ENCODE assay signal across 29 mouse cellular contexts in genomic region chr13:89986087-89986486, GRCm38 (mm10).
A peak's percentile ranks its signal among the peaks of the same experiment; 100 is the strongest.
DNase-seq lines count a peak whose midpoint lies in the region; ATAC-seq and TF ChIP-seq lines count a peak whose summit lies in the region.
"Had no signal": no experiment of that assay in that cellular context is flagged by ENCODE, and none has a peak within 500 bp of the region (broad histone marks: within the 10 kb centered on the region; RNA-seq: fewer than 3 reads in every experiment).

No protein-coding gene starts in this region.

- no peak overlapping the region for H3K4me3 ChIP-seq in forebrain, embryonic 11.5 days (ENCODE audit: low read depth, low read length)
- H3K4me3 ChIP-seq in forebrain, postnatal 0 days (ENCODE audit: low read depth, low read length): no peak overlapping the region
- no peak overlapping the region for H3K4me3 ChIP-seq in forebrain, embryonic 14.5 days (ENCODE audit: low read depth, low read length)
- H3K4me3 ChIP-seq: embryonic facial prominence, embryonic 12.5 days; embryonic facial prominence, embryonic 15.5 days; heart, adult 2 months; heart, embryonic 10.5 days; heart, embryonic 13.5 days had no signal

- H3K36me3 ChIP-seq in forebrain, embryonic 11.5 days (ENCODE audit: control insufficient read depth, insufficient read depth, low read length): no peaks in the 10 kb centered on the region
- H3K36me3 ChIP-seq in forebrain, postnatal 0 days (ENCODE audit: insufficient read depth): no peaks in the 10 kb centered on the region
- no peaks in the 10 kb centered on the region for H3K36me3 ChIP-seq in forebrain, embryonic 14.5 days (ENCODE audit: control insufficient read depth, insufficient read depth, low read length)
- H3K36me3 ChIP-seq: embryonic facial prominence, embryonic 12.5 days; embryonic facial prominence, embryonic 15.5 days; heart, embryonic 10.5 days; heart, embryonic 13.5 days had no signal

- H3K4me2 ChIP-seq in forebrain, embryonic 11.5 days (ENCODE audit: low read depth, low read length, severe bottlenecking): no peak overlapping the region
- no peak overlapping the region for H3K4me2 ChIP-seq in forebrain, postnatal 0 days (ENCODE audit: low read depth)
- H3K4me2 ChIP-seq in forebrain, embryonic 14.5 days (ENCODE audit: low read length): no peak overlapping the region
- H3K4me2 ChIP-seq: embryonic facial prominence, embryonic 12.5 days; embryonic facial prominence, embryonic 15.5 days; heart, embryonic 13.5 days; hindbrain, embryonic 14.5 days had no signal

- H3K4me1 ChIP-seq in forebrain, embryonic 11.5 days (replicated peaks; ENCODE audit: control insufficient read depth, insufficient read depth, low read length): no peaks in the 10 kb centered on the region
- H3K4me1 ChIP-seq in forebrain, postnatal 0 days (ENCODE audit: insufficient read depth): no peaks in the 10 kb centered on the region
- peaks cover 5% of the 10 kb centered on the region for H3K4me1 ChIP-seq in forebrain, embryonic 14.5 days (ENCODE audit: control insufficient read depth, insufficient read depth, low read length)
- H3K4me1 ChIP-seq: embryonic facial prominence, embryonic 12.5 days; embryonic facial prominence, embryonic 15.5 days; heart, embryonic 10.5 days; heart, embryonic 13.5 days had no signal

- no peaks in the 10 kb centered on the region for H3K9me3 ChIP-seq in forebrain, embryonic 11.5 days (ENCODE audit: control insufficient read depth, low read length)
- no peaks in the 10 kb centered on the region for H3K9me3 ChIP-seq in forebrain, postnatal 0 days (ENCODE audit: low read length)
- no peaks in the 10 kb centered on the region for H3K9me3 ChIP-seq in forebrain, embryonic 14.5 days (replicated peaks; ENCODE audit: control insufficient read depth, low read length)
- H3K9me3 ChIP-seq: embryonic facial prominence, embryonic 12.5 days; embryonic facial prominence, embryonic 15.5 days; G1E; heart, embryonic 10.5 days; heart, embryonic 13.5 days had no signal

- H3K27ac ChIP-seq in forebrain, embryonic 11.5 days (ENCODE audit: low read depth, low read length): no peak overlapping the region
- no peak overlapping the region for H3K27ac ChIP-seq in forebrain, postnatal 0 days (ENCODE audit: low read depth, low read length)
- no peak overlapping the region for H3K27ac ChIP-seq in forebrain, embryonic 14.5 days (ENCODE audit: low read depth, low read length)
- H3K27ac ChIP-seq: embryonic facial prominence, embryonic 12.5 days; embryonic facial prominence, embryonic 15.5 days; heart, adult 2 months; heart, embryonic 10.5 days; heart, embryonic 13.5 days; hindbrain, embryonic 14.5 days; hindbrain, postnatal 0 days had no signal

- H3K27me3 ChIP-seq in forebrain, embryonic 11.5 days (ENCODE audit: control insufficient read depth, insufficient read depth, low read length): no peaks in the 10 kb centered on the region
- no peaks in the 10 kb centered on the region for H3K27me3 ChIP-seq in forebrain, postnatal 0 days (ENCODE audit: insufficient read depth, low read length)
- H3K27me3 ChIP-seq in forebrain, embryonic 14.5 days (replicated peaks; ENCODE audit: control insufficient read depth, insufficient read depth, low read length): no peaks in the 10 kb centered on the region
- H3K27me3 ChIP-seq: CH12.LX; embryonic facial prominence, embryonic 12.5 days; embryonic facial prominence, embryonic 15.5 days; heart, embryonic 13.5 days; Patski had no signal

- H3K9ac ChIP-seq in forebrain, embryonic 11.5 days (ENCODE audit: low read length): no peak overlapping the region
- H3K9ac ChIP-seq in forebrain, postnatal 0 days: no peak overlapping the region
- no peak overlapping the region for H3K9ac ChIP-seq in forebrain, embryonic 14.5 days (ENCODE audit: low read length)
- H3K9ac ChIP-seq: embryonic facial prominence, embryonic 12.5 days; embryonic facial prominence, embryonic 15.5 days; heart, embryonic 13.5 days; hindbrain, embryonic 14.5 days had no signal

- 30% methylated on average over 2 of the region's 2 CpGs for WGBS in forebrain, embryonic 11.5 days
- 7% methylated on average over 2 of the region's 2 CpGs for WGBS in forebrain, postnatal 0 days
- WGBS in forebrain, embryonic 14.5 days: 2% methylated on average over 2 of the region's 2 CpGs

- peak; percentile 70 for ATAC-seq in forebrain, embryonic 11.5 days (replicated peaks; ENCODE audit: low FRiP score)
- no peak for ATAC-seq in forebrain, postnatal 0 days
- ATAC-seq in forebrain, embryonic 14.5 days: peak; percentile 90
- ATAC-seq: hindbrain, postnatal 0 days; inflammation-experienced regulatory T-cells, adult 6 months; intestine, embryonic 16.5 days; Patski had no signal

- DNase-seq in forebrain, embryonic 11.5 days (ENCODE audit: low spot score): no peak
- no peak for DNase-seq in forebrain, postnatal 0 days
- peak; percentile 18 for DNase-seq in 416B (ENCODE audit: low read depth)
- DNase-seq in forebrain, embryonic 14.5 days (ENCODE audit: low spot score): peak; percentile 70
- no peak for DNase-seq in urinary bladder, postnatal 14 days (ENCODE audit: low spot score)
- DNase-seq in right cerebral cortex, postnatal 10 days (ENCODE audit: low spot score in 2 of 2): no peak
- DNase-seq: adrenal gland, postnatal 10 days; adrenal gland, postnatal 36 days; B cell, adult 2 months; cerebellum, adult 11 months; cerebellum, adult 2 months; cerebellum, adult 9-11 months; cerebellum, postnatal 25 days; gastrocnemius, postnatal 10 days; gastrocnemius, postnatal 36 days; heart, adult 2 months; heart, postnatal 14 days; heart, postnatal 4 days had no signal

- no peak for TF ChIP-seq CTCF in forebrain, postnatal 0 days (IDR thresholded peaks at IDR 0.05; ENCODE audit: low read depth)

Comparison
In these comparisons a context has a peak if more than half of its experiments do, and no peak if none do; other contexts are left out.
1. DNase-seq: peak in 416B (single experiment) and forebrain, embryonic 14.5 days (single experiment); none in forebrain, embryonic 11.5 days (single experiment), forebrain, postnatal 0 days (single experiment), urinary bladder, postnatal 14 days (single experiment) and right cerebral cortex, postnatal 10 days (0 of 2).